Comparison of ENCODE assay signal across 8 mouse cellular contexts in the genomic region with DNA sequence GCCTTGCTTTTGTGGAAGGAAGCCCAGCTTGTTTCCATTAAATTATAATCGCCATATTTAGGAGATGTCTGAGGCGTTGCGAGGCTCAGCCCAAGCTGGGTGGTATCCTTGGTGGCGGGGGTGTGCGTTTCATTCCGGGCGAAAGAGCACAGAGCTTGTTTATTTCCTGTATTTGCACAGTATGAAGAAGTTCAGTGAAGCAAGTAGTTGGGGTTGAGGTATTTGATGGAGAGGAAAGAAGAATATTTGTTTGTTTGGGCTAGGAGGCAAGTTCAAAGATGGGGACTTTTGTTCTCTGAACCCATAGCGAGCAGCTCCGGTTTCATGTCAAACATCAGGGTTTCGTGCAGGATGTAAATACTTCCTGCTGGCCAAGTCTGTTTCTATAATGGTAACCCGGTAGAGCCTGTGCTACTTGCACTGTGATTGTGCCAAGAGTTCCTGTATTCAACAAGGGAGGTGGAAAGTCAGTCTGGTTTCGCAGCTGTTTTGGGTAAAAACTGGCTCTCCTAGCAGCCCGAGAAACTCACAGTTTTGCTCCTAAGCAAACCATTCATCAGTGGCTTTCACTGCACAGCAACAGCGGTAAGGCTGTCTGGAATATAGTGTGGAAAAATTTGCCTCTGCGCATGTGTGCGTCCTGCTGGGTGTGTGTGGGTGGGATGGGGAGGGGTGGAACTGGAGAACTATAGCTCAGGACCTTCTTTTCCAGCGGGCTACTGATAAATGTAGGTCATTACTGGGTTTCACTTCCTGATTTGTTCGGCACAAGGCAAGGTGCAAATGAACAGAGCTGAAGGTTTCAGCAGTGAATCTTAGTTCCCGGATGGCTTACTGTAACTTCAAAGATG.
DNase-seq lines count a peak whose midpoint lies in the region; ATAC-seq lines count a peak whose summit lies in the region.

No protein-coding gene starts in this region.

- H3K9me3 ChIP-seq in embryonic facial prominence, embryonic 11.5 days (replicated peaks; ENCODE audit: control insufficient read depth, low read length), result no peaks in the 10 kb centered on the region
- H3K9me3 ChIP-seq in hindbrain, embryonic 16.5 days (ENCODE audit: control insufficient read depth, low read length), result peaks cover 7% of the 10 kb centered on the region; the same call in 1 of the 2 replicates
- peaks cover 9% of the 10 kb centered on the region; the same call in 1 of the 2 replicates for H3K9me3 ChIP-seq in limb, embryonic 12.5 days

- WGBS in embryonic facial prominence, embryonic 11.5 days, result 32% methylated on average over 19 of the region's 19 CpGs
- 75% methylated on average over 19 of the region's 19 CpGs for WGBS in hindbrain, embryonic 16.5 days
- WGBS in limb, embryonic 12.5 days, result 40% methylated on average over 19 of the region's 19 CpGs

- peak overlapping the region; percentile 9; the same call in 1 of the 2 replicates for H3K9ac ChIP-seq in embryonic facial prominence, embryonic 11.5 days (replicated peaks; ENCODE audit: low read length)
- H3K9ac ChIP-seq in hindbrain, embryonic 16.5 days (ENCODE audit: low read depth, low read length), result no peak overlapping the region
- 0 out of 2 replicates have a peak overlapping the region, but pooled peaks have one; percentile 23 for H3K9ac ChIP-seq in limb, embryonic 12.5 days (replicated peaks)

- H3K36me3 ChIP-seq in embryonic facial prominence, embryonic 11.5 days (replicated peaks; ENCODE audit: control insufficient read depth, insufficient read depth, low read depth, low read length), result no peaks in the 10 kb centered on the region
- no peaks in the 10 kb centered on the region for H3K36me3 ChIP-seq in hindbrain, embryonic 16.5 days (ENCODE audit: control insufficient read depth, insufficient read depth, low read length)
- no peaks in the 10 kb centered on the region for H3K36me3 ChIP-seq in limb, embryonic 12.5 days

- peak; percentile 74 for ATAC-seq in embryonic facial prominence, embryonic 11.5 days (replicated peaks; ENCODE audit: insufficient number of reproducible peaks, low FRiP score, low TSS enrichment, low read depth)
- 0 out of 2 replicates have a peak, but pooled peaks have one; percentile 52 for ATAC-seq in hindbrain, embryonic 16.5 days
- peak; percentile 86 for ATAC-seq in limb, embryonic 12.5 days (ENCODE audit: insufficient number of reproducible peaks, insufficient read depth, low FRiP score, low TSS enrichment, low read depth)
- ATAC-seq in monocyte, adult 5-6 weeks (replicated peaks; ENCODE audit: insufficient number of reproducible peaks, low FRiP score, low TSS enrichment, poor library complexity, severe bottlenecking), result peak; percentile 60

- no peaks in the 10 kb centered on the region for H3K27me3 ChIP-seq in embryonic facial prominence, embryonic 11.5 days (ENCODE audit: control insufficient read depth, insufficient read depth, low read length)
- H3K27me3 ChIP-seq in hindbrain, embryonic 16.5 days (replicated peaks; ENCODE audit: control insufficient read depth, insufficient read depth, low read length), result no peaks in the 10 kb centered on the region
- H3K27me3 ChIP-seq in limb, embryonic 12.5 days, result no peaks in the 10 kb centered on the region

- H3K27ac ChIP-seq in embryonic facial prominence, embryonic 11.5 days (replicated peaks; ENCODE audit: low read depth, low read length), result peak overlapping the region; percentile 78
- no peak overlapping the region for H3K27ac ChIP-seq in hindbrain, embryonic 16.5 days (ENCODE audit: low read depth, low read length)
- peak overlapping the region; percentile 86 for H3K27ac ChIP-seq in limb, embryonic 12.5 days

- peak overlapping the region; percentile 37 for H3K4me2 ChIP-seq in embryonic facial prominence, embryonic 11.5 days (ENCODE audit: low read depth, low read length)
- peak overlapping the region; percentile 42 for H3K4me2 ChIP-seq in hindbrain, embryonic 16.5 days (ENCODE audit: low read length)
- H3K4me2 ChIP-seq in limb, embryonic 12.5 days, result peak overlapping the region; percentile 55

- DNase-seq in kidney, adult 18-20 months, result peak; percentile 14
- DNase-seq in kidney, adult 11 months, result no peak
- DNase-seq in embryonic facial prominence, embryonic 11.5 days (ENCODE audit: low spot score), result peak; percentile 76
- peak; percentile 70 for DNase-seq in thymus, postnatal 0 days (ENCODE audit: low spot score)
- DNase-seq in ovary, postnatal 36 days (ENCODE audit: low spot score), result no peak

- H3K4me3 ChIP-seq in embryonic facial prominence, embryonic 11.5 days (ENCODE audit: low read depth, low read length), result 0 out of 2 replicates have a peak overlapping the region, but pooled peaks have one; percentile 7
- 0 out of 2 replicates have a peak overlapping the region, but pooled peaks have one; percentile 7 for H3K4me3 ChIP-seq in hindbrain, embryonic 16.5 days (ENCODE audit: low read length)
- peak overlapping the region; percentile 31 for H3K4me3 ChIP-seq in limb, embryonic 12.5 days (replicated peaks)

- H3K4me1 ChIP-seq in embryonic facial prominence, embryonic 11.5 days (ENCODE audit: control insufficient read depth, insufficient read depth, low read length), result no peaks in the 10 kb centered on the region
- H3K4me1 ChIP-seq in hindbrain, embryonic 16.5 days (ENCODE audit: control insufficient read depth, insufficient read depth, low read depth, low read length), result no peaks in the 10 kb centered on the region
- H3K4me1 ChIP-seq in limb, embryonic 12.5 days (replicated peaks), result peaks cover 18% of the 10 kb centered on the region; the same call in 1 of the 2 replicates

Comparison
In these comparisons a context has a peak if more than half of its experiments do, and no peak if none do; other contexts are left out.
1. DNase-seq: peak in kidney, adult 18-20 months (single experiment), embryonic facial prominence, embryonic 11.5 days (single experiment) and thymus, postnatal 0 days (single experiment); none in kidney, adult 11 months (single experiment) and ovary, postnatal 36 days (single experiment).
2. Peak in every context shown above with its lines, with median percentiles within 50 percentile points of each other: ATAC-seq, H3K4me2 ChIP-seq and H3K4me3 ChIP-seq.